Mouse (Mus musculus): ENCODE measurements at regions not wholly inside any gene's neighbourhood (a gene's known extent, or its start where the extent isn't known, plus 50 kb on each side); places are given as distances from the start of the nearest gene placed in this dataset.

DNA sequence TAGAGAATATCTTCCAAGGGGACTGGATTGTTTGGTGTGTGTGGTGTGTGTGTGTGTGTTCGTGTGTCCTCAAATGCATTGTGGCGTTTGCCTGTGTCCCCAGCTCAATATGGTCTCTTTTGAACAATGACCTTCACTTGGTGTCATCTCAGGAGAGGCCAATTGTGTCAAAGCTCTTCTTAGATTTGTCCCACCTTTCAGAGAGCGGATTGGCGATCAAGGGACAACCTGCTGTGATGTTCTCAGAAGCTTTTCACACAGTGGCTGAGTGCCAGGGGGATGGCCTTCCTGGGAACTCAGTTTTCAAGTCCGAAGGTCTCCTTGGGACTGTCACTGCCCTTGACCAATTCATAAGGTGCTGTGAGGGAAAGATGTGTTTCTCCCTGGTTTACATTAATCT, 433.0 kb upstream of the Pou3f3 start:
- Histone ChIP-seq H3K27me3 (ENCODE audit: control insufficient read depth, insufficient read depth, insufficient read length) (no peaks in the 10 kb centered on the region), H3K79me2 (ENCODE audit: control insufficient read depth, insufficient read depth) (no peaks in the 10 kb centered on the region), H3ac (ENCODE audit: control insufficient read depth, insufficient read length) (no peak overlapping the region), H3K36me3 (ENCODE audit: control insufficient read depth, insufficient read depth) (no peaks in the 10 kb centered on the region), H3K4me2 (ENCODE audit: low read depth) (no peak overlapping the region), H3K4me3 (no peak overlapping the region)
- TF ChIP-seq MAX (IDR thresholded peaks at IDR 0.05; ENCODE audit: low read depth): no peak
- TF ChIP-seq USF1 (IDR thresholded peaks at IDR 0.05; ENCODE audit: low read depth): no peak
- TF ChIP-seq POLR2AphosphoS2 (IDR thresholded peaks at IDR 0.05; ENCODE audit: insufficient read length, low read depth): no peak
- no peak for TF ChIP-seq TCF12 (IDR thresholded peaks at IDR 0.05; ENCODE audit: insufficient read depth, poor library complexity, severe bottlenecking)
- TF ChIP-seq POLR2A (IDR thresholded peaks at IDR 0.05; ENCODE audit: insufficient read length, low read depth): no peak
- TF ChIP-seq MYOG (IDR thresholded peaks at IDR 0.05; ENCODE audit: control insufficient read depth in 1 of 3, insufficient read depth in 1 of 3, insufficient read length in 2 of 3, low read depth in 2 of 3): no peak
- no peak for TF ChIP-seq REST (IDR thresholded peaks at IDR 0.05; ENCODE audit: insufficient read depth, insufficient read length)
- TF ChIP-seq MYOD1 (IDR thresholded peaks at IDR 0.05; ENCODE audit: control insufficient read depth in 1 of 3, insufficient read length in 2 of 3, low read depth in 2 of 3): no peak
- TF ChIP-seq CEBPB (IDR thresholded peaks at IDR 0.05; ENCODE audit: insufficient read depth, poor library complexity, severe bottlenecking): no peak
- TF ChIP-seq SRF (IDR thresholded peaks at IDR 0.05; ENCODE audit: control insufficient read depth, insufficient read length, low read depth): no peak
- TF ChIP-seq TCF3 (IDR thresholded peaks at IDR 0.05; ENCODE audit: insufficient read length, low read depth): no peak
- TF ChIP-seq E2F4 (IDR thresholded peaks at IDR 0.05; ENCODE audit: insufficient read depth): no peak

DNA sequence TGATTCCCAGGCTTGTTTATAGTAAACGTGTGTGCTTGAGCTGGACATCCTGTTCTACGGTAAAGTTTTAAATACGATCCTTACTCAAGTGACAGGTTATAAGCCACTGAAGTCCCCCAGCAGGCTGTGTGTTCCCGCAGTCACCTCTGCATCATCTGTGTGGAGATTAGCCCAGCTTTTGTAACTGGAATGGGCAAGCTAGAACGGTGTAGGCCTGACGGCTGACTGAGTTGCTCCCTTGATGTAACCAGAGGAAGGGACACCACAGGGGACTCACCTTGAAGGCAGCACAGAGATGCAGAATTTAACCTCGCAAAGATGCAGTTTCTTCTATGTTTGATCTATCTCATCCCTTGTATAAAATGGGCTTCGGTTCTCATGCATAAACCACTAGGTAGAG, 418.4 kb upstream of the Pou3f3 start:
- TF ChIP-seq MYOD1 (IDR thresholded peaks at IDR 0.05; ENCODE audit: control insufficient read depth in 1 of 3, insufficient read length in 2 of 3, low read depth in 2 of 3): no peak
- TF ChIP-seq CEBPB (IDR thresholded peaks at IDR 0.05; ENCODE audit: insufficient read depth, poor library complexity, severe bottlenecking): no peak
- Histone ChIP-seq H3K4me2 (ENCODE audit: low read depth) (no peak overlapping the region), H3K36me3 (ENCODE audit: control insufficient read depth, insufficient read depth) (no peaks in the 10 kb centered on the region), H3K79me2 (ENCODE audit: control insufficient read depth, insufficient read depth) (no peaks in the 10 kb centered on the region), H3K4me3 (no peak overlapping the region), H3ac (ENCODE audit: control insufficient read depth, insufficient read length) (no peak overlapping the region), H3K27me3 (ENCODE audit: control insufficient read depth, insufficient read depth, insufficient read length) (no peaks in the 10 kb centered on the region)

DNA sequence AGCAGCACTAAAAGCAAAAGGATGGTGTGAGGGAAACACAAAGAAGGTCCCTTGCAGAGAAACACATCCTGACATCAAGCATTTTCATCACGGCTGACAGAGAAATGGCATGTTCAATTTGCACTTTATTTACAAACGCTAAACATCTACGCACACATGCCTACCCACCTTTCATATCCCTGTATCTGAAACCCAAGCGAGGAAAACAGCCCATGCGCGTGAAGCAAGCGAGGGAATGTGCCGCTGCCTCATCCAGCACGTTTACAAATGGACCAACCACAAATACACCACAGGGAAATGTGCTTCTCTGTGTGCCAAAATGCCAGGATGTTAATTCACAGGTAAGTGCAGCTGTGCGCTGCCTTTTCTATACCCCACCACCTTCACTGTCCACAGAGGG, 399.7 kb upstream of the Pou3f3 start:
- H3K4me3 ChIP-seq: no peak overlapping the region
- no peaks in the 10 kb centered on the region for H3K36me3 ChIP-seq (ENCODE audit: control insufficient read depth, insufficient read depth)
- no peak overlapping the region for H3K4me2 ChIP-seq (ENCODE audit: low read depth)
- H3ac ChIP-seq (ENCODE audit: control insufficient read depth, insufficient read length): no peak overlapping the region
- no peaks in the 10 kb centered on the region for H3K27me3 ChIP-seq (ENCODE audit: control insufficient read depth, insufficient read depth, insufficient read length)
- no peak for TF ChIP-seq SRF (IDR thresholded peaks at IDR 0.05; ENCODE audit: control insufficient read depth, insufficient read length, low read depth)
- H3K79me2 ChIP-seq (ENCODE audit: control insufficient read depth, insufficient read depth): no peaks in the 10 kb centered on the region

DNA sequence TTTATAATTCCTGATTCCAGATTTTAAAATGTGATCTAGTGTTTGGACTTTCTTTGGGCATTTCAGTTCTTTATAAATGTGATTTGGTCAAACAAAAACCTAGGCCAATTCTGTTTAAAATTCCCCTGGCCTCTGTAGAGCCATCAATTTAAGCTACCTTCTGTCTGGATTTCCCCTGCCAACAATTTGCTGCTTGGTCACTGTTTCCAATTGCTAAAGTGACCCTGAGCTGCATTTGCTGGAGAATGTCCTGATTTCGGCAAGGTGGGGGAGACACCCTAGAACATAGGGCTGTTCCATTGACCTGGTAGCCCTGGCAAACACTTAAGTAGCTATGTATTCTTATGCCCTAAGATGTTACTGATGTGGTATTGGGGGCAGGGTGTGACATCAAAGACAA, 386.3 kb upstream of the Pou3f3 start:
- Histone ChIP-seq H3K27me3 (ENCODE audit: control insufficient read depth, insufficient read depth, insufficient read length) (no peaks in the 10 kb centered on the region), H3K79me2 (ENCODE audit: control insufficient read depth, insufficient read depth) (no peaks in the 10 kb centered on the region), H3ac (ENCODE audit: control insufficient read depth, insufficient read length) (no peak overlapping the region), H3K4me2 (ENCODE audit: low read depth) (no peak overlapping the region), H3K36me3 (ENCODE audit: control insufficient read depth, insufficient read depth) (no peaks in the 10 kb centered on the region), H3K4me3 (no peak overlapping the region)
- TF ChIP-seq MYOD1 (IDR thresholded peaks at IDR 0.05; ENCODE audit: control insufficient read depth in 1 of 3, insufficient read length in 2 of 3, low read depth in 2 of 3) (no peak), CEBPB (IDR thresholded peaks at IDR 0.05; ENCODE audit: insufficient read depth, poor library complexity, severe bottlenecking) (no peak), POLR2A (IDR thresholded peaks at IDR 0.05; ENCODE audit: insufficient read length, low read depth) (no peak), POLR2AphosphoS2 (IDR thresholded peaks at IDR 0.05; ENCODE audit: insufficient read length, low read depth) (no peak), REST (IDR thresholded peaks at IDR 0.05; ENCODE audit: insufficient read depth, insufficient read length) (no peak), SRF (IDR thresholded peaks at IDR 0.05; ENCODE audit: control insufficient read depth, insufficient read length, low read depth) (no peak), USF1 (IDR thresholded peaks at IDR 0.05; ENCODE audit: low read depth) (no peak), TCF3 (IDR thresholded peaks at IDR 0.05; ENCODE audit: insufficient read length, low read depth) (no peak), TCF12 (IDR thresholded peaks at IDR 0.05; ENCODE audit: insufficient read depth, poor library complexity, severe bottlenecking) (no peak), MYOG (IDR thresholded peaks at IDR 0.05; ENCODE audit: control insufficient read depth in 1 of 3, insufficient read depth in 1 of 3, insufficient read length in 2 of 3, low read depth in 2 of 3) (no peak)

DNA sequence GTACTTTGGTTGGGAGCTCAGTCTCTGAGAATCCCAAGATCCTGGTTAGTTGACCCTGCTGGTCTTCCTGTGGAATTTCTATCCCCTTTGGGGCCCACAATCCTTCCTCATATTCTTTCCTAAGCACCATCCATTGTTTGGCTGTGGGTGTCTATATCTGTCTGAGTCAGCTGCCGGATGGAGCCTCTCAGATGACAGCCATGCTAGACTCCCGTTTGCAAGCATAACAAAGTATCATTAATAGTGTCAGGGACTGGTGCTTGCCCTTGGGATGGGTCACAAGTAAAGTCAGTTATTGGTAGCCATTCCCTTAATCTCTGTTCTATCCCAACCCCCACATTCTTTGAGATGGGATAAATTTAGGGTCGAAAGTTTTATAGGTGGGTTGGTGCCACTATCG, 382.1 kb upstream of the Pou3f3 start:
- Histone ChIP-seq H3K4me3 (no peak overlapping the region), H3K27me3 (ENCODE audit: control insufficient read depth, insufficient read depth, insufficient read length) (no peaks in the 10 kb centered on the region), H3ac (ENCODE audit: control insufficient read depth, insufficient read length) (no peak overlapping the region), H3K4me2 (ENCODE audit: low read depth) (no peak overlapping the region), H3K79me2 (ENCODE audit: control insufficient read depth, insufficient read depth) (no peaks in the 10 kb centered on the region), H3K36me3 (ENCODE audit: control insufficient read depth, insufficient read depth) (no peaks in the 10 kb centered on the region)
- no peak for TF ChIP-seq REST (IDR thresholded peaks at IDR 0.05; ENCODE audit: insufficient read depth, insufficient read length)
- no peak for TF ChIP-seq MAX (IDR thresholded peaks at IDR 0.05; ENCODE audit: low read depth)
- no peak for TF ChIP-seq USF1 (IDR thresholded peaks at IDR 0.05; ENCODE audit: low read depth)
- no peak for TF ChIP-seq TCF3 (IDR thresholded peaks at IDR 0.05; ENCODE audit: insufficient read length, low read depth)
- TF ChIP-seq TCF12 (IDR thresholded peaks at IDR 0.05; ENCODE audit: insufficient read depth, poor library complexity, severe bottlenecking): no peak
- TF ChIP-seq E2F4 (IDR thresholded peaks at IDR 0.05; ENCODE audit: insufficient read depth): no peak
- TF ChIP-seq SRF (IDR thresholded peaks at IDR 0.05; ENCODE audit: control insufficient read depth, insufficient read length, low read depth): no peak
- no peak for TF ChIP-seq POLR2AphosphoS2 (IDR thresholded peaks at IDR 0.05; ENCODE audit: insufficient read length, low read depth)
- TF ChIP-seq MYOG (IDR thresholded peaks at IDR 0.05; ENCODE audit: control insufficient read depth in 1 of 3, insufficient read depth in 1 of 3, insufficient read length in 2 of 3, low read depth in 2 of 3): no peak
